Mouse (Mus musculus) limb, embryonic 14.5 days (tissue): ENCODE data around the gene Dag1. TPM values are rescaled to one million over a fixed set of nuclear protein-coding genes. Genes with fewer than 3 reads are reported as not detected.

ENCODE experiments used
- ATAC-seq: fragments of 200-750 bp; cut with Nextera tagmentation; 2 replicates; pipeline ENCODE4 v1.8.0; 2017; ENCODE audit warnings: low read depth, moderate number of reproducible peaks, moderate TSS enrichment; ENCODE audit not compliant: low FRiP score
- DNase-seq: peaks from one replicate; pipeline ENCODE4 v3.0.0-alpha.2; 2015; ENCODE audit warnings: low spot score
- H3K27ac ChIP-seq: fragments of 300-500 bp; sonication (generic); replicated peaks from 2 replicates; pipeline ENCODE4 v1.5.1; 2014; ENCODE audit warnings: low read depth, mild to moderate bottlenecking, low read length, moderate library complexity, mixed read lengths
- H3K27me3 ChIP-seq: fragments of 300-500 bp; sonication (generic); 2 replicates; pipeline ENCODE4 v1.6.1; 2014; ENCODE audit warnings: low read length, mixed read lengths; ENCODE audit not compliant: control insufficient read depth, insufficient read depth
- H3K36me3 ChIP-seq: fragments of 300-500 bp; sonication (generic); 2 replicates; pipeline ENCODE4 v1.6.1; 2014; ENCODE audit warnings: mild to moderate bottlenecking, low read length, moderate library complexity, mixed read lengths; ENCODE audit not compliant: control insufficient read depth, insufficient read depth
- H3K4me1 ChIP-seq: fragments of 300-500 bp; sonication (generic); 2 replicates; pipeline ENCODE4 v1.6.1; 2014; ENCODE audit warnings: antibody characterized with exemption, low read length, mixed read lengths; ENCODE audit not compliant: control insufficient read depth, insufficient read depth
- H3K4me2 ChIP-seq: fragments of 300-500 bp; sonication (generic); replicated peaks from 2 replicates; pipeline ENCODE4 v1.6.1; 2014; ENCODE audit warnings: low read depth, mild to moderate bottlenecking, low read length, moderate library complexity; ENCODE audit not compliant: severe bottlenecking
- H3K4me3 ChIP-seq: fragments of 300-500 bp; sonication (generic); replicated peaks from 2 replicates; pipeline ENCODE4 v1.5.1; 2014; ENCODE audit warnings: low read length
- H3K9ac ChIP-seq: fragments of 300-500 bp; sonication (generic); 2 replicates; pipeline ENCODE4 v1.6.1; 2014; ENCODE audit warnings: mild to moderate bottlenecking, low read depth, low read length, moderate library complexity; ENCODE audit not compliant: severe bottlenecking
- H3K9me3 ChIP-seq: fragments of 300-500 bp; sonication (generic); 2 replicates; pipeline ENCODE4 v1.6.1; 2016; ENCODE audit warnings: low read length; ENCODE audit not compliant: control insufficient read depth
- POLR2A ChIP-seq: fragments of 200-500 bp; IDR thresholded peaks from 2 replicates; pipeline ENCODE4 v1.8.0; 2012; ENCODE audit warnings: inconsistent platforms, mild to moderate bottlenecking, moderate library complexity, borderline replicate concordance; ENCODE audit not compliant: insufficient read depth, insufficient read length; ENCODE audit errors: extremely low read depth
- WGBS: fragments of 180-500 bp; shearing (Covaris S2); extraction: QIAGEN DNeasy Blood & Tissue Kit; methylation state at CpG from one replicate; pipeline ENCODE4 v1.1.7; 2014; 5-methylcytosine and 5-hydroxymethylcytosine counted together
- polyA plus RNA-seq, 2 experiments: library from polyadenylated mRNA; depleted of rRNA in 1 of 2; stranded (reverse) in 1 of 2; unstranded in 1 of 2; fragments of >200 nt; fragmentation: Nextera tagmentation in 1 of 2; extraction: Ambion mirVana in 1 of 2; gene quantifications; 2 replicates each; pipeline versions ENCODE4 v1.2.1 to v1.2.3; 2012 to 2014

Gene Dag1
- polyA plus RNA-seq, 2 experiments: 49.7 to 82.5 TPM

DNA sequence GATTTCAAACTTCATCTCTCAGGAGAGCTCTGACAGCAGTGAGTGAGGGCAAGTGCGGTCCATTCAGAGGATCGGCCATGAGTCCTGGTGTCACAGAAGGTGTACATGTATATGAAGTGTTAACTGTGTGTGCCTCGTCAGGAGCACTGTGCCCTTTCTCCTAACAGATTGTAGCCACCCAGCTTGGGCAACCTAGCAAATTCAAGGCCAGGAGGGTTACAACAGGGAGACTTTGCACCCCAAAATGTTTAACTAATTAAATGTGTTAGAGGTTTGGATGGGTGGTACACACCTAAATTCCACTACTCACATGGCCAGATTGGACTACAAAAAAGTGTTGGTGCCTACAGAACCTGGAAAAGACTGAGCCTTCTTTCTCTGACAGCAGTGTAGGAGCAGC, 42.2 kb downstream of the Dag1 start:
- no peak overlapping the region for H3K9ac ChIP-seq
- TF ChIP-seq POLR2A: no peak
- no peak overlapping the region for H3K27ac ChIP-seq
- H3K27me3 ChIP-seq: no peaks in the 10 kb centered on the region
- no peaks in the 10 kb centered on the region for H3K4me1 ChIP-seq
- H3K9me3 ChIP-seq: no peaks in the 10 kb centered on the region
- H3K4me2 ChIP-seq: no peak overlapping the region
- ATAC-seq (no peak), DNase-seq (no peak)
- H3K36me3 ChIP-seq: peaks cover 18% of the 10 kb centered on the region
- H3K4me3 ChIP-seq: no peak overlapping the region
- WGBS: 90% methylated on average over 3 of the region's 3 CpGs

- no peaks in the 10 kb centered on the region for H3K9me3 ChIP-seq
- H3K9ac ChIP-seq: no peak overlapping the region
- H3K4me1 ChIP-seq: no peaks in the 10 kb centered on the region
- H3K27ac ChIP-seq: no peak overlapping the region
- no peak for TF ChIP-seq POLR2A
- no peak for DNase-seq
- peaks cover 26% of the 10 kb centered on the region for H3K36me3 ChIP-seq
- H3K4me3 ChIP-seq: no peak overlapping the region
- no peak overlapping the region for H3K4me2 ChIP-seq
- ATAC-seq: no peak
- no peaks in the 10 kb centered on the region for H3K27me3 ChIP-seq
- WGBS: 81% methylated on average over 1 of the region's 1 CpGs
These were observed 43.4 kb downstream of the Dag1 start for GRCm38 (mm10) chr9:108220380-108220774.

- H3K4me1 ChIP-seq: no peaks in the 10 kb centered on the region
- WGBS: 78% methylated on average over 12 of the region's 12 CpGs
- no peak overlapping the region for H3K4me2 ChIP-seq
- H3K27me3 ChIP-seq: no peaks in the 10 kb centered on the region
- ATAC-seq (no peak), DNase-seq (no peak)
- H3K4me3 ChIP-seq: no peak overlapping the region
- peaks cover 31% of the 10 kb centered on the region for H3K36me3 ChIP-seq
- H3K9me3 ChIP-seq: no peaks in the 10 kb centered on the region
- no peak for TF ChIP-seq POLR2A
- H3K9ac ChIP-seq: no peak overlapping the region
- H3K27ac ChIP-seq: no peak overlapping the region
These were observed 43.9 kb downstream of the Dag1 start for GRCm38 (mm10) chr9:108219766-108220379.

DNA sequence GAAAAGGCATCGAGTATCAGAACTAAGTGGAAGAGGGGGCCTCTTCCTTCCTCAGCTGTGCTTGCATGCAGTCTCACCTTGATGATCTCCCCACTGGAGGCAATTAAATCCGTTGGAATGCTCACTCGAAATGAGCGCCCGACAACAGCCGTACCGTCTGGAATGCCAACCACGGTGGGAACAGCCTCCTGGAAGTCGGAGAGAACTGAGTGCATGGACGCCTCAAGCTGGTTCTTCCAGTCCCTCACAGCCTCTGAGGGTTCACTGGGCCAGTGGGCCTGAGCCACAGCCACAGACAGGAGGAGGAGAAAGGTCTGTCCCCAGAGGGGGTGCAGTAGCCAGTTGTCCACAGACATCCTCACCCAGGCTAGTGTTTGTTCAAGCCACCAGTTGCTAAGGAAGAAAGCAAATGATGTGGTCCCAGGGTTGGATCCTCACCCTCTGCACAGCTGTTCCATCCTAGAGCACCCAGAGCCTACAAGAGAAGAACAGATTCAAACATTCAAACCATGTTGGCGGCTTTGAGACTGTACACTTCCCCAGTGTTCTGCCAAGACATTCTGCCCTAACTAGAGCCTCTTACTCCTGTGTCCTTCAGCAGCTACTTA, 45.7 kb downstream of the Dag1 start:
- WGBS: 55% methylated on average over 11 of the region's 11 CpGs
- H3K36me3 ChIP-seq: peaks cover 32% of the 10 kb centered on the region
- ATAC-seq: no peak
- no peak overlapping the region for H3K4me2 ChIP-seq
- H3K4me1 ChIP-seq: no peaks in the 10 kb centered on the region
- no peak for DNase-seq
- TF ChIP-seq POLR2A: no peak
- no peaks in the 10 kb centered on the region for H3K9me3 ChIP-seq
- no peaks in the 10 kb centered on the region for H3K27me3 ChIP-seq
- no peak overlapping the region for H3K27ac ChIP-seq
- H3K9ac ChIP-seq: no peak overlapping the region
- H3K4me3 ChIP-seq: no peak overlapping the region

DNA sequence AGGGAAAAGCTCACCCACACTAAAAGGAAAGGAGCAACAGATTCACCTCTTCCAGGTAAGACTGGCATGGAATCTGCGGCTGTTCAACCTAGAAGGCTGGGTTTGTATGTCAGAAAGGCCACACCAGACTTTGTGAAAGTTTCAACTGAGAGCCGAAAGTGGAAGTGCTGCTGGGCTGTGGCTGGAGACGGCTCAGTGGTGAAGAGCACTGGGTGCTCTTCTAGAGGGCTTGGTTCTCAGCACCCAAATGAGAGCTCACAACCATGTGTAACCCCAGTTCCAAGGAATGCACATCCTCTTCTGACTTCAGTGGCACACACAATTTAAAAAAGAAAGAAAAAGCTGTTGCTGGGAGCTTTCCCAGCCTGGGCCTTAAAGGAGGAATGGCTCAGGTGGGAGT, 46.4 kb downstream of the Dag1 start:
- Histone ChIP-seq H3K4me1 (no peaks in the 10 kb centered on the region), H3K36me3 (peaks cover 32% of the 10 kb centered on the region), H3K4me3 (no peak overlapping the region), H3K4me2 (no peak overlapping the region), H3K9me3 (no peaks in the 10 kb centered on the region), H3K27me3 (no peaks in the 10 kb centered on the region), H3K27ac (no peak overlapping the region), H3K9ac (no peak overlapping the region)
- 84% methylated on average over 3 of the region's 3 CpGs for WGBS
- ATAC-seq (no peak), DNase-seq (no peak)
- no peak for TF ChIP-seq POLR2A
